Mouse (Mus musculus) midbrain, embryonic 10.5 days (tissue): ENCODE measurements around the gene Gsg1l. TPM values are rescaled to one million over a fixed set of nuclear protein-coding genes. Genes with fewer than 3 reads are reported as not detected.

Source experiments
- DNase-seq: peaks from one replicate; pipeline ENCODE4 v3.0.0-alpha.2; 2017; ENCODE audit warnings: low spot score
- H3K27ac ChIP-seq: fragments of 300-500 bp; sonication (generic); replicated peaks from 2 replicates; pipeline ENCODE4 v1.5.1; 2016; ENCODE audit warnings: mild to moderate bottlenecking
- H3K27me3 ChIP-seq: fragments of 300-500 bp; sonication (generic); 2 replicates; pipeline ENCODE4 v1.6.1; 2016; ENCODE audit warnings: low read depth, mild to moderate bottlenecking; ENCODE audit not compliant: poor library complexity, severe bottlenecking
- H3K36me3 ChIP-seq: fragments of 300-500 bp; sonication (generic); 2 replicates; pipeline ENCODE4 v1.6.1; 2016; ENCODE audit warnings: mild to moderate bottlenecking, moderate library complexity
- H3K4me1 ChIP-seq: fragments of 300-500 bp; sonication (generic); 2 replicates; pipeline ENCODE4 v1.6.1; 2016
- H3K4me3 ChIP-seq: fragments of 300-500 bp; sonication (generic); 2 replicates; pipeline ENCODE4 v1.5.1; 2016; ENCODE audit warnings: mild to moderate bottlenecking, moderate library complexity
- H3K9me3 ChIP-seq: fragments of 300-500 bp; sonication (generic); replicated peaks from 2 replicates; pipeline ENCODE4 v1.6.1; 2016; ENCODE audit warnings: mild to moderate bottlenecking
- WGBS: fragments of 180-500 bp; shearing (Covaris S2); methylation state at CpG from one replicate; pipeline ENCODE4 v1.1.7; 2016; 5-methylcytosine and 5-hydroxymethylcytosine counted together
- polyA plus RNA-seq: library from polyadenylated mRNA; unstranded; fragments of >200 nt; fragmentation: Nextera tagmentation; extraction: Ambion mirVana; gene quantifications from 2 replicates; pipeline ENCODE4 v1.2.1, GENCODE M21; 2016

The Gsg1l gene
- polyA plus RNA-seq, 1 experiment from 2014 or later = 1.1 TPM

GRCm38 (mm10) chr7:125988326-125988725 lies 93.9 kb downstream of the Gsg1l start:
- H3K27ac ChIP-seq = no peak overlapping the region
- H3K4me1 ChIP-seq = peaks cover 43% of the 10 kb centered on the region
- no peaks in the 10 kb centered on the region for H3K9me3 ChIP-seq
- WGBS = 82% methylated on average over 3 of the region's 3 CpGs
- H3K4me3 ChIP-seq = no peak overlapping the region
- no peak for DNase-seq
- H3K27me3 ChIP-seq = peaks cover 8% of the 10 kb centered on the region; the same call in 1 of the 2 replicates
- no peaks in the 10 kb centered on the region for H3K36me3 ChIP-seq

- no peaks in the 10 kb centered on the region for H3K36me3 ChIP-seq
- 87% methylated on average over 3 of the region's 3 CpGs for WGBS
- DNase-seq = no peak
- no peaks in the 10 kb centered on the region for H3K9me3 ChIP-seq
- H3K4me1 ChIP-seq = peaks cover 42% of the 10 kb centered on the region
- H3K27me3 ChIP-seq = peaks cover 12% of the 10 kb centered on the region; the same call in 1 of the 2 replicates
- 0 out of 2 replicates have a peak overlapping the region, but pooled peaks have one; percentile 24 for H3K27ac ChIP-seq
- H3K4me3 ChIP-seq = no peak overlapping the region
These were observed 95.1 kb downstream of the Gsg1l start for GRCm38 (mm10) chr7:125987117-125987516.

GRCm38 (mm10) chr7:125985565-125985964 lies 96.6 kb downstream of the Gsg1l start:
- Histone ChIP-seq H3K9me3 (no peaks in the 10 kb centered on the region), H3K36me3 (no peaks in the 10 kb centered on the region), H3K4me1 (peaks cover 34% of the 10 kb centered on the region), H3K27me3 (peaks cover 12% of the 10 kb centered on the region; the same call in 1 of the 2 replicates), H3K27ac (no peak overlapping the region), H3K4me3 (no peak overlapping the region)
- WGBS = 79% methylated on average over 10 of the region's 10 CpGs
- DNase-seq = no peak

- Histone ChIP-seq H3K4me3 (no peak overlapping the region), H3K36me3 (no peaks in the 10 kb centered on the region), H3K4me1 (peaks cover 26% of the 10 kb centered on the region), H3K9me3 (no peaks in the 10 kb centered on the region), H3K27me3 (peaks cover 12% of the 10 kb centered on the region; the same call in 1 of the 2 replicates), H3K27ac (no peak overlapping the region)
- DNase-seq = no peak
- 34% methylated on average over 12 of the region's 12 CpGs for WGBS
These were observed 98.0 kb downstream of the Gsg1l start for GRCm38 (mm10) chr7:125983902-125984841.

- Histone ChIP-seq H3K27me3 (0 out of 2 replicates have a peak, but pooled peaks cover 3% of the 10 kb centered on the region), H3K4me3 (no peak overlapping the region), H3K9me3 (no peaks in the 10 kb centered on the region), H3K36me3 (no peaks in the 10 kb centered on the region), H3K4me1 (peaks cover 19% of the 10 kb centered on the region), H3K27ac (no peak overlapping the region)
- DNase-seq = no peak
- 89% methylated on average over 8 of the region's 8 CpGs for WGBS
These were observed 102.6 kb downstream of the Gsg1l start for GRCm38 (mm10) chr7:125979591-125979990.

GRCm38 (mm10) chr7:125976695-125977094 lies 105.5 kb downstream of the Gsg1l start:
- Histone ChIP-seq H3K4me1 (peaks cover 25% of the 10 kb centered on the region), H3K9me3 (no peaks in the 10 kb centered on the region), H3K27me3 (no peaks in the 10 kb centered on the region), H3K27ac (no peak overlapping the region), H3K4me3 (no peak overlapping the region), H3K36me3 (no peaks in the 10 kb centered on the region)
- 87% methylated on average over 9 of the region's 9 CpGs for WGBS
- DNase-seq = no peak

- Histone ChIP-seq H3K36me3 (no peaks in the 10 kb centered on the region), H3K4me3 (no peak overlapping the region), H3K4me1 (peaks cover 27% of the 10 kb centered on the region), H3K27ac (0 out of 2 replicates have a peak overlapping the region, but pooled peaks have one; percentile 38), H3K27me3 (no peaks in the 10 kb centered on the region), H3K9me3 (no peaks in the 10 kb centered on the region)
- no peak for DNase-seq
- 80% methylated on average over 6 of the region's 6 CpGs for WGBS
These were observed 106.8 kb downstream of the Gsg1l start for GRCm38 (mm10) chr7:125975414-125975813.

GRCm38 (mm10) chr7:125973874-125974273 lies 108.3 kb downstream of the Gsg1l start:
- no peak overlapping the region for H3K27ac ChIP-seq
- no peaks in the 10 kb centered on the region for H3K36me3 ChIP-seq
- H3K9me3 ChIP-seq = no peaks in the 10 kb centered on the region
- H3K4me3 ChIP-seq = no peak overlapping the region
- H3K4me1 ChIP-seq = peaks cover 38% of the 10 kb centered on the region
- 68% methylated on average over 4 of the region's 4 CpGs for WGBS
- H3K27me3 ChIP-seq = no peaks in the 10 kb centered on the region
- DNase-seq = no peak

- no peaks in the 10 kb centered on the region for H3K27me3 ChIP-seq
- no peak for DNase-seq
- no peak overlapping the region for H3K4me3 ChIP-seq
- WGBS = 68% methylated on average over 6 of the region's 6 CpGs
- no peaks in the 10 kb centered on the region for H3K36me3 ChIP-seq
- H3K27ac ChIP-seq = peak overlapping the region; percentile 46
- peaks cover 45% of the 10 kb centered on the region for H3K4me1 ChIP-seq
- H3K9me3 ChIP-seq = no peaks in the 10 kb centered on the region
These were observed 109.4 kb downstream of the Gsg1l start for GRCm38 (mm10) chr7:125972776-125973175.

GRCm38 (mm10) chr7:125972174-125972672 lies 110.0 kb downstream of the Gsg1l start:
- no peak for DNase-seq
- peak overlapping the region; percentile 61 for H3K27ac ChIP-seq
- no peaks in the 10 kb centered on the region for H3K27me3 ChIP-seq
- no peaks in the 10 kb centered on the region for H3K36me3 ChIP-seq
- no peaks in the 10 kb centered on the region for H3K9me3 ChIP-seq
- 59% methylated on average over 7 of the region's 7 CpGs for WGBS
- H3K4me1 ChIP-seq = peaks cover 51% of the 10 kb centered on the region
- H3K4me3 ChIP-seq = no peak overlapping the region

- peaks cover 77% of the 10 kb centered on the region for H3K4me1 ChIP-seq
These were observed 113.1 kb downstream of the Gsg1l start for GRCm38 (mm10) chr7:125969076-125969475.

GRCm38 (mm10) chr7:125966402-125967261 lies 115.6 kb downstream of the Gsg1l start:
- WGBS = 67% methylated on average over 16 of the region's 16 CpGs
- H3K4me1 ChIP-seq = peaks cover 58% of the 10 kb centered on the region
- H3K27ac ChIP-seq = peak overlapping the region; percentile 80
- no peak overlapping the region for H3K4me3 ChIP-seq
- DNase-seq = peak; percentile 29
- no peaks in the 10 kb centered on the region for H3K9me3 ChIP-seq
- no peaks in the 10 kb centered on the region for H3K27me3 ChIP-seq
- no peaks in the 10 kb centered on the region for H3K36me3 ChIP-seq

More at GRCm38 (mm10) chr7:125969076-125969475, 113.1 kb downstream of the Gsg1l start:
- Histone ChIP-seq H3K4me3 (no peak overlapping the region), H3K27ac (peak overlapping the region; percentile 42; the same call in 1 of the 2 replicates), H3K9me3 (no peaks in the 10 kb centered on the region), H3K36me3 (no peaks in the 10 kb centered on the region), H3K27me3 (no peaks in the 10 kb centered on the region)
- no peak for DNase-seq
- WGBS = 78% methylated on average over 3 of the region's 3 CpGs
